Mouse (Mus musculus) frontal cortex, adult 2 months (tissue): ENCODE results near the gene Fam204a. TPM values are rescaled to one million over a fixed set of nuclear protein-coding genes. Genes with fewer than 3 reads are reported as not detected.

ENCODE experiments used
- DNase-seq, 2 experiments: peaks; one replicate each; pipeline ENCODE4 v3.0.0; 2022; ENCODE audit warnings: low spot score in 1 of 2; ENCODE audit errors: extremely low spot score in 1 of 2
- polyA plus RNA-seq: library from polyadenylated mRNA; depleted of rRNA; stranded (reverse); fragments of >200 nt; gene quantifications from 2 replicates; pipeline ENCODE4 v1.2.3, GENCODE M21; 2012; rRNA removed

The Fam204a gene
- polyA plus RNA-seq = 21.9 and 25.2 TPM in 2 replicates

- DNase-seq = peak; percentile 94 to 98
Observed at GRCm38 (mm10) chr19:60225899-60226844, at the start of gene Fam204a. TSS of gene Fam204a (minus strand) at chr19:60226701.

GRCm38 (mm10) chr19:60265789-60266188, 39.3 kb upstream of the Fam204a start:
- no peak for DNase-seq

- DNase-seq = no peak
Observed at GRCm38 (mm10) chr19:60260689-60261088, 34.2 kb upstream of the Fam204a start.

GRCm38 (mm10) chr19:60252021-60252420, 25.5 kb upstream of the Fam204a start:
- DNase-seq = no peak

GRCm38 (mm10) chr19:60251197-60251596, 24.7 kb upstream of the Fam204a start:
- DNase-seq = no peak

GRCm38 (mm10) chr19:60245250-60245649, 18.7 kb upstream of the Fam204a start:
- no peak for DNase-seq

GRCm38 (mm10) chr19:60242620-60243019, 16.1 kb upstream of the Fam204a start:
- DNase-seq = no peak

GRCm38 (mm10) chr19:60241916-60242602, 15.6 kb upstream of the Fam204a start:
- DNase-seq = no peak

GRCm38 (mm10) chr19:60231542-60231941, 5.0 kb upstream of the Fam204a start:
- DNase-seq = no peak

GRCm38 (mm10) chr19:60226845-60227235, 339 bp upstream of the Fam204a start:
- peak in 1 of 2 experiments; percentile 5 for DNase-seq

GRCm38 (mm10) chr19:60219395-60219794, 7.1 kb downstream of the Fam204a start:
- no peak for DNase-seq

GRCm38 (mm10) chr19:60217985-60218384, 8.5 kb downstream of the Fam204a start:
- no peak for DNase-seq

- DNase-seq = no peak
Observed at GRCm38 (mm10) chr19:60208173-60208572, 18.3 kb downstream of the Fam204a start.

GRCm38 (mm10) chr19:60204176-60204575, 22.3 kb downstream of the Fam204a start:
- DNase-seq = peak in 1 of 2 experiments; percentile 17

GRCm38 (mm10) chr19:60200294-60200693, 26.2 kb downstream of the Fam204a start:
- DNase-seq = no peak

GRCm38 (mm10) chr19:60199152-60199551, 27.3 kb downstream of the Fam204a start:
- no peak for DNase-seq

GRCm38 (mm10) chr19:60192790-60193189, 33.7 kb downstream of the Fam204a start:
- DNase-seq = no peak

GRCm38 (mm10) chr19:60189206-60189605, 37.3 kb downstream of the Fam204a start:
- DNase-seq = no peak

- no peak for DNase-seq
Observed at GRCm38 (mm10) chr19:60182901-60183300, 43.6 kb downstream of the Fam204a start.

GRCm38 (mm10) chr19:60182171-60182570, 44.3 kb downstream of the Fam204a start:
- DNase-seq = no peak

- DNase-seq = no peak
Observed at GRCm38 (mm10) chr19:60178771-60179563, 47.5 kb downstream of the Fam204a start.
